14 mouse cellular contexts compared by ENCODE assay signal in the genomic region with DNA sequence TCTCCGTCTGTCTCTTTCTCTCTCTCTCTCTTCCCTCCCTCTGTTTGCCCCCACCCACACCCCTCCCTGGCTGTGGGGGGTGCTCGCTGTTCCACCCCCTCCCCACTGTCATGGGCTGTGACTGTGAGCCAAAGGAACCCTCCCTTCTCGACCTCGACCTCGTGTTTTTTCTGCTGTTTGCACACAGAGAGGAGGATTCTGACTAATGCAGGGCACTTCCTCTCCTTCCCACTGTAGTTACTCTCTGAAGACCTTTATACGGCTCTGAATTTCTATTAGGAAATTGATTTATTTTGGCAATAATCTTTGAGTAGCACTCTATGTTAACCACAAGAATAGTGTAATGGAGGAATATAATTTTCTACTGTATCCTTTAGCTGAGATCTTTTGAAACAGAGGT.
"Had no signal": no experiment of that assay in that cellular context is flagged by ENCODE, and none has a peak within 500 bp of the region (broad histone marks: within the 10 kb centered on the region; RNA-seq: fewer than 3 reads in every experiment).

No protein-coding gene starts in this region.

- H3K4me1 ChIP-seq: intestine, embryonic 15.5 days; midbrain, embryonic 12.5 days; midbrain, embryonic 15.5 days had no signal

- H3K36me3 ChIP-seq: intestine, embryonic 15.5 days; limb, embryonic 12.5 days; limb, embryonic 15.5 days; midbrain, embryonic 12.5 days; midbrain, embryonic 15.5 days had no signal

- H3K27me3 ChIP-seq: intestine, embryonic 15.5 days; limb, embryonic 12.5 days; limb, embryonic 15.5 days; midbrain, embryonic 12.5 days; midbrain, embryonic 15.5 days had no signal

- H3K4me2 ChIP-seq: intestine, embryonic 15.5 days; limb, embryonic 12.5 days; limb, embryonic 15.5 days; liver, embryonic 11.5 days; lung, embryonic 14.5 days; midbrain, embryonic 12.5 days; midbrain, embryonic 15.5 days had no signal

- H3K9me3 ChIP-seq: intestine, embryonic 15.5 days; limb, embryonic 12.5 days; limb, embryonic 15.5 days; midbrain, embryonic 12.5 days; midbrain, embryonic 15.5 days had no signal

- H3K4me3 ChIP-seq: intestine, embryonic 15.5 days; limb, embryonic 12.5 days; limb, embryonic 15.5 days; midbrain, embryonic 12.5 days; midbrain, embryonic 15.5 days had no signal

- ATAC-seq: intestine, embryonic 15.5 days; liver, postnatal 0 days; lung, postnatal 0 days; midbrain, embryonic 15.5 days had no signal

- DNase-seq: left cerebral cortex, postnatal 4 days; liver, postnatal 0 days; lung, embryonic 14.5 days; thymus, adult 18-20 months; thymus, postnatal 36 days had no signal

- H3K9ac ChIP-seq: intestine, embryonic 15.5 days; limb, embryonic 12.5 days; limb, embryonic 15.5 days; liver, embryonic 14.5 days; liver, postnatal 0 days; lung, embryonic 14.5 days; midbrain, embryonic 12.5 days; midbrain, embryonic 15.5 days had no signal

- H3K27ac ChIP-seq: intestine, embryonic 15.5 days; limb, embryonic 12.5 days; limb, embryonic 15.5 days; liver, embryonic 14.5 days; macrophage; midbrain, embryonic 12.5 days; midbrain, embryonic 15.5 days had no signal
